Mouse (Mus musculus): Measurements from ENCODE around the gene Clec14a. TPM values are rescaled to one million over a fixed set of nuclear protein-coding genes. Genes with fewer than 3 reads are reported as not detected.

The Clec14a gene
- polyA plus RNA-seq (2015; fragmentation: Illumina TruSeq; extraction: RNeasy Lipid Tissue Mini Kit (QIAGEN cat#74804); ENCODE audit: insufficient read depth, low replicate concordance), result 5.7 TPM

GRCm38 (mm10) chr12:58268563-58269501 lies at the start of gene Clec14a:
TSS of gene Clec14a (minus strand) at chr12:58269290.

Other genes starting within 250 kb of the Clec14a start
- gene Sstr1, start 57.5 kb downstream of the Clec14a start, polyA plus RNA-seq (2015; fragmentation: Illumina TruSeq; extraction: RNeasy Lipid Tissue Mini Kit (QIAGEN cat#74804); ENCODE audit: insufficient read depth, low replicate concordance), result not detected